Mouse (Mus musculus) G1E (cell line): ENCODE measurements around the gene Krt19.

Experiments used
- CTCF ChIP-seq: IDR thresholded peaks from 2 replicates; pipeline ENCODE4 v1.5.1; 2012; ENCODE audit warnings: low read depth, low read length, inconsistent platforms, mixed read lengths
- GATA1 ChIP-seq: IDR thresholded peaks from 2 replicates; pipeline ENCODE4 v1.6.1; 2012; ENCODE audit warnings: borderline replicate concordance, low read length, inconsistent platforms, mixed read lengths
- GATA2 ChIP-seq: IDR thresholded peaks from 2 replicates; pipeline ENCODE4 v1.6.1; 2012; ENCODE audit warnings: low read depth, low read length, inconsistent platforms, borderline replicate concordance
- POLR2AphosphoS5 ChIP-seq: IDR thresholded peaks from 2 replicates; pipeline ENCODE4 v1.6.1; 2012; ENCODE audit warnings: low read depth, low read length, inconsistent platforms; ENCODE audit not compliant: insufficient replicate concordance
- TAL1 ChIP-seq: conservative IDR thresholded peaks from 2 replicates; pipeline ENCODE4 v1.6.1; 2012; ENCODE audit warnings: low read depth, low read length, inconsistent platforms, mixed read lengths

DNA sequence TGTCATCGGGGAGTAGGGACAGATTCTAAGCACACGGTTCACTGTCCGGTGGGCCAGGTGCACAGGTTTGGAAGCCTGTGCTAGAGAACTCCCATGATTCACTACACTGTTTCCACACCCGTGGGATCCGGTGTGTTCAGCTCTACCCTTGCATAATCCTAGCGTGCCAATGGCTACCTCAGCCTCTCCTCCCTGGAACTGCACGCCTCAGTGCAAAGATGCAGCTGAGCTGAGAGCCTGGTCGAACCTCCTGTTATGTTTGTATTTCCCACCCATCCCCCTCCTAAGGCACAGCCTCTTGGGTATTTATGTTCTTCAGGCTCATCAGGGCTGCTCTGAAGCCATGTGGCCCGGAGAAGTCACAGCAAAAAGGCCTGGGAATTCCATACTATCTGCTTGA is 50.6 kb downstream of the Krt19 start:
- TF ChIP-seq GATA1 (no peak), POLR2AphosphoS5 (no peak), CTCF (no peak), TAL1 (no peak), GATA2 (no peak)
